Mouse (Mus musculus) spleen, postnatal 10 days (tissue): ENCODE results near the gene Smu1.

Source experiments
- DNase-seq, 2 experiments: peaks; one replicate each; pipeline ENCODE4 v3.0.0; 2021 to 2022; ENCODE audit warnings: low spot score in 2 of 2

Gene Smu1

GRCm38 (mm10) chr4:40757157-40757779, 455 bp downstream of the Smu1 start:
- peak in 1 of 2 experiments; percentile 53 for DNase-seq

GRCm38 (mm10) chr4:40735351-40735750, 22.4 kb downstream of the Smu1 start:
- DNase-seq, result no peak

GRCm38 (mm10) chr4:40731262-40731661, 26.5 kb downstream of the Smu1 start:
- no peak for DNase-seq

- no peak for DNase-seq
These were observed 30.5 kb downstream of the Smu1 start for GRCm38 (mm10) chr4:40727247-40727646.

GRCm38 (mm10) chr4:40725554-40725953, 32.2 kb downstream of the Smu1 start:
- no peak for DNase-seq

GRCm38 (mm10) chr4:40725141-40725540, 32.6 kb downstream of the Smu1 start:
- no peak for DNase-seq

GRCm38 (mm10) chr4:40722687-40723460, 34.8 kb downstream of the Smu1 start:
- DNase-seq, result peak; percentile 71 to 75

GRCm38 (mm10) chr4:40722011-40722666, 35.6 kb downstream of the Smu1 start, which contains the start of gene Dnaja1:
TSS of gene Dnaja1 (plus strand) at chr4:40722150.
- peak; percentile 99 for DNase-seq

GRCm38 (mm10) chr4:40720910-40721309, 36.8 kb downstream of the Smu1 start:
- DNase-seq, result no peak

- DNase-seq, result no peak
These were observed 40.6 kb downstream of the Smu1 start for GRCm38 (mm10) chr4:40717141-40717540.

- no peak for DNase-seq
These were observed 53.9 kb downstream of the Smu1 start for GRCm38 (mm10) chr4:40703710-40704275.

- peak; percentile 92 to 95 for DNase-seq
These were observed 54.7 kb downstream of the Smu1 start, which contains the start of gene Aptx for GRCm38 (mm10) chr4:40702797-40703709. TSS of gene Aptx (minus strand) at chr4:40703194.

GRCm38 (mm10) chr4:40701796-40702195, 55.9 kb downstream of the Smu1 start:
- DNase-seq, result no peak

GRCm38 (mm10) chr4:40700216-40700615, 57.5 kb downstream of the Smu1 start:
- DNase-seq, result no peak

- no peak for DNase-seq
These were observed 60.7 kb downstream of the Smu1 start for GRCm38 (mm10) chr4:40697059-40697458.

GRCm38 (mm10) chr4:40691100-40691499, 66.6 kb downstream of the Smu1 start:
- DNase-seq, result no peak
